Mouse (Mus musculus): ENCODE results near the gene Lce1a2. TPM values are rescaled to one million over a fixed set of nuclear protein-coding genes. Genes with fewer than 3 reads are reported as not detected.

Lce1a2 gene
- polyA plus RNA-seq, 1 experiment from 2014 or later, result not detected

- Histone ChIP-seq H3K27me3 (ENCODE audit: poor library complexity, severe bottlenecking) (no peaks in the 10 kb centered on the region), H3K4me3 (no peak within 1 kb of the TSS), H3K9me3 (no peaks in the 10 kb centered on the region), H3K4me1 (no peaks in the 10 kb centered on the region), H3K36me3 (replicated peaks) (no peaks in the 10 kb centered on the region), H3K27ac (no peak within 1 kb of the TSS)
- 83% methylated on average over 2 of the region's 2 CpGs for WGBS
- no peak for DNase-seq (ENCODE audit: extremely low spot score, low spot score)
Observed at GRCm38 (mm10) chr3:92621560-92621959, 48.6 kb downstream of the Lce1a2 start, which contains the start of gene Lce6a. Gene Lce6a (minus strand): TSS chr3:92621660.

Other genes with a start within 250 kb of the Lce1a2 start
- 7.9 and 10.0 TPM in 2 replicates for gene Gm9774, start 240.9 kb downstream of the Lce1a2 start, polyA plus RNA-seq (2016; fragmentation: Nextera tagmentation; extraction: Ambion mirVana)
- not detected in 2 replicates for gene Sprr2k, start 237.7 kb downstream of the Lce1a2 start, polyA plus RNA-seq (2016; fragmentation: Nextera tagmentation; extraction: Ambion mirVana)
- gene Sprr1b, start 231.5 kb downstream of the Lce1a2 start, polyA plus RNA-seq (2016; fragmentation: Nextera tagmentation; extraction: Ambion mirVana), result not detected in 2 replicates
- gene Sprr3, start 211.6 kb downstream of the Lce1a2 start, polyA plus RNA-seq (2016; fragmentation: Nextera tagmentation; extraction: Ambion mirVana), result not detected in 2 replicates
- not detected in 2 replicates for gene Sprr1a, start 184.4 kb downstream of the Lce1a2 start, polyA plus RNA-seq (2016; fragmentation: Nextera tagmentation; extraction: Ambion mirVana)
- not detected in 2 replicates for gene Sprr4, start 169.8 kb downstream of the Lce1a2 start, polyA plus RNA-seq (2016; fragmentation: Nextera tagmentation; extraction: Ambion mirVana)
- not detected in 2 replicates for gene 2310046K23Rik, start 135.8 kb downstream of the Lce1a2 start, polyA plus RNA-seq (2016; fragmentation: Nextera tagmentation; extraction: Ambion mirVana)
- gene Ivl, start 96.6 kb downstream of the Lce1a2 start, polyA plus RNA-seq (2016; fragmentation: Nextera tagmentation; extraction: Ambion mirVana), result not detected in 2 replicates
- not detected in 2 replicates for gene Smcp, start 81.3 kb downstream of the Lce1a2 start, polyA plus RNA-seq (2016; fragmentation: Nextera tagmentation; extraction: Ambion mirVana)
- not detected in 2 replicates for gene 2210017I01Rik, start 62.8 kb downstream of the Lce1a2 start, polyA plus RNA-seq (2016; fragmentation: Nextera tagmentation; extraction: Ambion mirVana)
- not detected in 2 replicates for gene Lce6a, start 48.7 kb downstream of the Lce1a2 start, polyA plus RNA-seq (2016; fragmentation: Nextera tagmentation; extraction: Ambion mirVana)
- not detected in 2 replicates for gene Lce1a1, start 22.0 kb downstream of the Lce1a2 start, polyA plus RNA-seq (2016; fragmentation: Nextera tagmentation; extraction: Ambion mirVana)
- gene Lce1b, start 13.4 kb downstream of the Lce1a2 start, polyA plus RNA-seq (2016; fragmentation: Nextera tagmentation; extraction: Ambion mirVana), result not detected in 2 replicates
- gene Lce1c, start 8.9 kb upstream of the Lce1a2 start, polyA plus RNA-seq (2016; fragmentation: Nextera tagmentation; extraction: Ambion mirVana), result not detected in 2 replicates
- gene Lce1d, start 16.9 kb upstream of the Lce1a2 start, polyA plus RNA-seq (2016; fragmentation: Nextera tagmentation; extraction: Ambion mirVana), result not detected in 2 replicates
- gene Lce1e, start 38.8 kb upstream of the Lce1a2 start, polyA plus RNA-seq (2016; fragmentation: Nextera tagmentation; extraction: Ambion mirVana), result not detected in 2 replicates
- gene Lce1f, start 50.0 kb upstream of the Lce1a2 start, polyA plus RNA-seq (2016; fragmentation: Nextera tagmentation; extraction: Ambion mirVana), result not detected in 2 replicates
- not detected in 2 replicates for gene Gm38119, start 68.8 kb upstream of the Lce1a2 start, polyA plus RNA-seq (2016; fragmentation: Nextera tagmentation; extraction: Ambion mirVana)
- not detected in 2 replicates for gene Lce1g, start 82.0 kb upstream of the Lce1a2 start, polyA plus RNA-seq (2016; fragmentation: Nextera tagmentation; extraction: Ambion mirVana)
- gene Lce1h, start 94.8 kb upstream of the Lce1a2 start, polyA plus RNA-seq (2016; fragmentation: Nextera tagmentation; extraction: Ambion mirVana), result not detected in 2 replicates
- not detected in 2 replicates for gene Lce1i, start 108.6 kb upstream of the Lce1a2 start, polyA plus RNA-seq (2016; fragmentation: Nextera tagmentation; extraction: Ambion mirVana)
- gene Lce1j, start 120.2 kb upstream of the Lce1a2 start, polyA plus RNA-seq (2016; fragmentation: Nextera tagmentation; extraction: Ambion mirVana), result not detected in 2 replicates
- gene Lce1k, start 137.6 kb upstream of the Lce1a2 start, polyA plus RNA-seq (2016; fragmentation: Nextera tagmentation; extraction: Ambion mirVana), result not detected in 2 replicates
- not detected in 2 replicates for gene Kprp, start 156.9 kb upstream of the Lce1a2 start, polyA plus RNA-seq (2016; fragmentation: Nextera tagmentation; extraction: Ambion mirVana)
- not detected in 2 replicates for gene Lce1l, start 181.0 kb upstream of the Lce1a2 start, polyA plus RNA-seq (2016; fragmentation: Nextera tagmentation; extraction: Ambion mirVana)
- gene 2310050C09Rik, start 199.9 kb upstream of the Lce1a2 start, polyA plus RNA-seq (2016; fragmentation: Nextera tagmentation; extraction: Ambion mirVana), result not detected in 2 replicates

Measured in forebrain, embryonic 10.5 days (tissue).